Comparison of ENCODE assay signal across 24 mouse cellular contexts in genomic region chr13:30987686-30988085, GRCm38 (mm10). TPM values are rescaled to one million over a fixed set of nuclear protein-coding genes. Genes with fewer than 3 reads are reported as not detected.
DNase-seq lines count a peak whose midpoint lies in the region; ATAC-seq and TF ChIP-seq lines count a peak whose summit lies in the region.
"Had no signal": no experiment of that assay in that cellular context is flagged by ENCODE, and none has a peak within 500 bp of the region (broad histone marks: within the 10 kb centered on the region; RNA-seq: fewer than 3 reads in every experiment).

No protein-coding gene starts in this region.

- H3K4me1 ChIP-seq in lung, postnatal 0 days (ENCODE audit: insufficient read depth, low read depth, low read length) = no peaks in the 10 kb centered on the region
- H3K4me1 ChIP-seq in kidney, embryonic 14.5 days (ENCODE audit: control insufficient read depth, insufficient read depth, low read length) = peaks cover 9% of the 10 kb centered on the region
- H3K4me1 ChIP-seq in forebrain, embryonic 16.5 days (replicated peaks; ENCODE audit: control insufficient read depth, insufficient read depth, low read length) = peaks cover 12% of the 10 kb centered on the region

- no peaks in the 10 kb centered on the region for H3K36me3 ChIP-seq in lung, postnatal 0 days (ENCODE audit: insufficient read depth, low read length)
- no peaks in the 10 kb centered on the region for H3K36me3 ChIP-seq in kidney, embryonic 14.5 days (ENCODE audit: control insufficient read depth, insufficient read depth, low read length)
- no peaks in the 10 kb centered on the region for H3K36me3 ChIP-seq in forebrain, embryonic 16.5 days (ENCODE audit: control insufficient read depth, insufficient read depth)
- H3K36me3 ChIP-seq: embryonic facial prominence, embryonic 12.5 days; embryonic facial prominence, embryonic 15.5 days; heart, embryonic 10.5 days; hindbrain, embryonic 12.5 days had no signal

- no peak overlapping the region for H3K27ac ChIP-seq in lung, postnatal 0 days (ENCODE audit: low read length)
- H3K27ac ChIP-seq in kidney, embryonic 14.5 days (ENCODE audit: low read depth, low read length) = no peak overlapping the region
- no peak overlapping the region for H3K27ac ChIP-seq in forebrain, embryonic 16.5 days (ENCODE audit: low read length)
- H3K27ac ChIP-seq: embryonic facial prominence, embryonic 12.5 days; embryonic facial prominence, embryonic 15.5 days; heart, embryonic 10.5 days; hindbrain, embryonic 12.5 days had no signal

- DNase-seq in lung, postnatal 0 days (ENCODE audit: low spot score) = peak; percentile 45
- DNase-seq in lung, adult 18-20 months = no peak
- DNase-seq: adrenal gland, adult 2 months; adrenal gland, postnatal 14 days; gastrocnemius, postnatal 25 days; heart, adult 2 months had no signal

- no peak overlapping the region for H3K4me3 ChIP-seq in lung, postnatal 0 days (ENCODE audit: low read depth, low read length)
- H3K4me3 ChIP-seq in kidney, embryonic 14.5 days (ENCODE audit: low read length) = no peak overlapping the region
- H3K4me3 ChIP-seq in forebrain, embryonic 16.5 days (replicated peaks; ENCODE audit: low read length) = no peak overlapping the region
- H3K4me3 ChIP-seq: embryonic facial prominence, embryonic 12.5 days; embryonic facial prominence, embryonic 15.5 days; heart, adult 2 months; heart, embryonic 10.5 days; hindbrain, embryonic 12.5 days had no signal

- ATAC-seq in lung, postnatal 0 days = 0 out of 2 replicates have a peak, but pooled peaks have one; percentile 20
- ATAC-seq in granulocyte monocyte progenitor cell, adult 5-6 weeks (replicated peaks; ENCODE audit: poor library complexity, severe bottlenecking) = peak; percentile 80
- peak; percentile 78 for ATAC-seq in megakaryocyte progenitor cell, adult 5-6 weeks (replicated peaks; ENCODE audit: poor library complexity)
- no peak for ATAC-seq in kidney, embryonic 14.5 days (ENCODE audit: low FRiP score, low TSS enrichment)
- no peak for ATAC-seq in cerebellum, adult (ENCODE audit: insufficient number of reproducible peaks, low FRiP score, low TSS enrichment)
- no peak for ATAC-seq in forebrain, embryonic 16.5 days
- ATAC-seq: CD4-positive, CD25-positive, alpha-beta regulatory T cell, adult 4 months; forebrain, embryonic 14.5 days; hindbrain, embryonic 16.5 days had no signal

- TF ChIP-seq CTCF in lung, postnatal 0 days (IDR thresholded peaks at IDR 0.05) = no peak

- H3K4me2 ChIP-seq in lung, postnatal 0 days (replicated peaks; ENCODE audit: low read depth, low read length) = no peak overlapping the region
- H3K4me2 ChIP-seq in kidney, embryonic 14.5 days (replicated peaks; ENCODE audit: low read depth, low read length) = no peak overlapping the region
- H3K4me2 ChIP-seq in forebrain, embryonic 16.5 days (ENCODE audit: low read length) = no peak overlapping the region
- H3K4me2 ChIP-seq: embryonic facial prominence, embryonic 12.5 days; embryonic facial prominence, embryonic 15.5 days; hindbrain, embryonic 12.5 days had no signal

- H3K9me3 ChIP-seq in lung, postnatal 0 days (ENCODE audit: low read length) = no peaks in the 10 kb centered on the region
- H3K9me3 ChIP-seq in kidney, embryonic 14.5 days (ENCODE audit: control insufficient read depth, low read length) = no peaks in the 10 kb centered on the region
- no peaks in the 10 kb centered on the region for H3K9me3 ChIP-seq in forebrain, embryonic 16.5 days (ENCODE audit: control insufficient read depth, low read length)
- H3K9me3 ChIP-seq: embryonic facial prominence, embryonic 12.5 days; embryonic facial prominence, embryonic 15.5 days; heart, embryonic 10.5 days; hindbrain, embryonic 12.5 days had no signal

- WGBS in lung, postnatal 0 days = 78% methylated on average over 2 of the region's 2 CpGs
- WGBS in kidney, embryonic 14.5 days = 79% methylated on average over 2 of the region's 2 CpGs
- WGBS in forebrain, embryonic 16.5 days = 79% methylated on average over 2 of the region's 2 CpGs

- 0 out of 2 replicates have a peak, but pooled peaks cover 5% of the 10 kb centered on the region for H3K27me3 ChIP-seq in lung, postnatal 0 days (replicated peaks; ENCODE audit: insufficient read depth, low read length)
- peaks cover 17% of the 10 kb centered on the region; the same call in 1 of the 2 replicates for H3K27me3 ChIP-seq in kidney, embryonic 14.5 days (ENCODE audit: control insufficient read depth, insufficient read depth, low read length)
- H3K27me3 ChIP-seq in forebrain, embryonic 16.5 days (replicated peaks; ENCODE audit: control insufficient read depth, insufficient read depth, low read length) = no peaks in the 10 kb centered on the region; the same call in 1 of the 2 replicates

- TF ChIP-seq EP300 in lung, postnatal 0 days (IDR thresholded peaks at IDR 0.05) = no peak

- no peak overlapping the region for H3K9ac ChIP-seq in lung, postnatal 0 days (replicated peaks; ENCODE audit: low read depth)
- no peak overlapping the region for H3K9ac ChIP-seq in kidney, embryonic 14.5 days (ENCODE audit: low read depth, low read length)
- H3K9ac ChIP-seq in forebrain, embryonic 16.5 days (replicated peaks; ENCODE audit: low read depth, low read length) = no peak overlapping the region
- H3K9ac ChIP-seq: embryonic facial prominence, embryonic 12.5 days; embryonic facial prominence, embryonic 15.5 days; hindbrain, embryonic 12.5 days had no signal

RNA-seq across cellular contexts. Expression of gene Gm5447, which starts 13.7 kb away (rescaled TPM):
- 0.06 and 0.30 TPM in 2 replicates for polyA plus RNA-seq in lung, postnatal 0 days (2015; fragmentation: Nextera tagmentation; extraction: Ambion mirVana)
- total RNA-seq in granulocyte monocyte progenitor cell, adult 5-6 weeks (2014; fragmentation: Nextera tagmentation) = not detected in 2 replicates
- total RNA-seq in granulocyte monocyte progenitor cell, adult 5-6 weeks (2017) = not detected in 2 replicates
- 0.22 TPM in 1 of 2 replicates, not detected in the other for total RNA-seq in megakaryocyte progenitor cell, adult 5-6 weeks (2015)
- not detected in 2 replicates for total RNA-seq in megakaryocyte progenitor cell, adult 5-6 weeks (2017)
- polyA plus RNA-seq in kidney, embryonic 14.5 days (2014; fragmentation: Nextera tagmentation; extraction: Ambion mirVana) = 0.15 TPM in 1 of 2 replicates, not detected in the other
- polyA plus RNA-seq in forebrain, embryonic 16.5 days (2015; fragmentation: Nextera tagmentation; extraction: Ambion mirVana) = 0.15 TPM in 1 of 2 replicates, not detected in the other
- total RNA-seq: adrenal gland, adult 2 months; adrenal gland, postnatal 14 days; gastrocnemius, postnatal 25 days; heart, adult 2 months; heart, postnatal 25 days; hematopoietic stem cell, adult 5-6 weeks; MEL had no signal
- polyA plus RNA-seq: adrenal gland, adult 2 months; CD4-positive, CD25-positive, alpha-beta regulatory T cell, adult 4 months; forebrain, embryonic 11.5 days; forebrain, embryonic 14.5 days; heart, adult 2 months; heart, embryonic 14.5 days; heart, postnatal 0 days had no signal

RNA-seq across cellular contexts. Expression of gene Exoc2, which starts 13.8 kb away (rescaled TPM):
- polyA plus RNA-seq in lung, postnatal 0 days (2015; fragmentation: Nextera tagmentation; extraction: Ambion mirVana) = 17.1 and 21.3 TPM in 2 replicates
- 39.9 and 44.1 TPM in 2 replicates for total RNA-seq in granulocyte monocyte progenitor cell, adult 5-6 weeks (2014; fragmentation: Nextera tagmentation)
- total RNA-seq in granulocyte monocyte progenitor cell, adult 5-6 weeks (2017) = 35.2 and 45.1 TPM in 2 replicates
- total RNA-seq in megakaryocyte progenitor cell, adult 5-6 weeks (2015) = 43.8 and 47.6 TPM in 2 replicates
- 32.5 and 50.5 TPM in 2 replicates for total RNA-seq in megakaryocyte progenitor cell, adult 5-6 weeks (2017)
- 18.6 and 33.2 TPM in 2 replicates for polyA plus RNA-seq in kidney, embryonic 14.5 days (2014; fragmentation: Nextera tagmentation; extraction: Ambion mirVana)
- polyA plus RNA-seq in forebrain, embryonic 16.5 days (2015; fragmentation: Nextera tagmentation; extraction: Ambion mirVana) = 63.0 and 64.5 TPM in 2 replicates

RNA-seq across cellular contexts. Expression of gene Hus1b, which starts 40.1 kb away (rescaled TPM):
- polyA plus RNA-seq in lung, postnatal 0 days (2015; fragmentation: Nextera tagmentation; extraction: Ambion mirVana) = 0.19 TPM in 1 of 2 replicates, not detected in the other
- 1.7 TPM in 1 of 2 replicates, not detected in the other for total RNA-seq in granulocyte monocyte progenitor cell, adult 5-6 weeks (2014; fragmentation: Nextera tagmentation)
- 1.6 TPM in 1 of 2 replicates, not detected in the other for total RNA-seq in granulocyte monocyte progenitor cell, adult 5-6 weeks (2017)
- total RNA-seq in megakaryocyte progenitor cell, adult 5-6 weeks (2015) = 1.1 and 1.4 TPM in 2 replicates
- 0.62 and 1.0 TPM in 2 replicates for total RNA-seq in megakaryocyte progenitor cell, adult 5-6 weeks (2017)
- 0.16 and 0.42 TPM in 2 replicates for polyA plus RNA-seq in kidney, embryonic 14.5 days (2014; fragmentation: Nextera tagmentation; extraction: Ambion mirVana)
- polyA plus RNA-seq in forebrain, embryonic 16.5 days (2015; fragmentation: Nextera tagmentation; extraction: Ambion mirVana) = not detected in 2 replicates
- total RNA-seq: heart, postnatal 25 days had no signal
- polyA plus RNA-seq: embryonic facial prominence, embryonic 15.5 days; forebrain, embryonic 11.5 days; heart, adult 2 months; heart, embryonic 14.5 days; heart, postnatal 0 days; hindbrain, embryonic 12.5 days; hindbrain, embryonic 16.5 days had no signal

Comparison
In these comparisons a context has a peak if more than half of its experiments do, and no peak if none do; other contexts are left out.
1. ATAC-seq: peak in lung, postnatal 0 days (single experiment), granulocyte monocyte progenitor cell, adult 5-6 weeks (single experiment) and megakaryocyte progenitor cell, adult 5-6 weeks (single experiment); none in kidney, embryonic 14.5 days (single experiment), cerebellum, adult (single experiment) and forebrain, embryonic 16.5 days (single experiment).